Mouse (Mus musculus): Measurements from ENCODE around the gene Tmem50b.
"Not testable (repeated sequence)": the region's sequence is repeated elsewhere in the genome, so short reads cannot be mapped to it uniquely, and the experiment has no call there.

Tmem50b gene

GRCm38 (mm10) chr16:91597672-91598010 lies at the start of gene Tmem50b:
Gene Tmem50b (minus strand): TSS chr16:91597800.
- peak; percentile 94 for DNase-seq (ENCODE audit: low read depth, low spot score)

GRCm38 (mm10) chr16:91646681-91647419 lies 49.2 kb upstream of the Tmem50b start, which contains the start of gene Gart:
Gene Gart (minus strand): TSS chr16:91646952.
- peak; percentile 78 for DNase-seq (ENCODE audit: low read depth, low spot score)

GRCm38 (mm10) chr16:91645995-91646602 lies 48.5 kb upstream of the Tmem50b start:
- DNase-seq (ENCODE audit: low read depth, low spot score), result no peak

- not testable (repeated sequence) for DNase-seq (ENCODE audit: low read depth, low spot score)
Observed at GRCm38 (mm10) chr16:91645420-91645819, 47.8 kb upstream of the Tmem50b start.

- no peak for DNase-seq (ENCODE audit: low read depth, low spot score)
Observed at GRCm38 (mm10) chr16:91644901-91645300, 47.3 kb upstream of the Tmem50b start.

GRCm38 (mm10) chr16:91640171-91640570 lies 42.6 kb upstream of the Tmem50b start:
- no peak for DNase-seq (ENCODE audit: low read depth, low spot score)

GRCm38 (mm10) chr16:91639636-91640035 lies 42.0 kb upstream of the Tmem50b start:
- DNase-seq (ENCODE audit: low read depth, low spot score), result no peak

- DNase-seq (ENCODE audit: low read depth, low spot score), result no peak
Observed at GRCm38 (mm10) chr16:91639161-91639560, 41.6 kb upstream of the Tmem50b start.

GRCm38 (mm10) chr16:91633641-91634040 lies 36.0 kb upstream of the Tmem50b start:
- DNase-seq (ENCODE audit: low read depth, low spot score), result no peak

GRCm38 (mm10) chr16:91632940-91633339 lies 35.3 kb upstream of the Tmem50b start:
- no peak for DNase-seq (ENCODE audit: low read depth, low spot score)

GRCm38 (mm10) chr16:91632439-91632838 lies 34.8 kb upstream of the Tmem50b start:
- no peak for DNase-seq (ENCODE audit: low read depth, low spot score)

- no peak for DNase-seq (ENCODE audit: low read depth, low spot score)
Observed at GRCm38 (mm10) chr16:91630584-91630983, 33.0 kb upstream of the Tmem50b start.

GRCm38 (mm10) chr16:91629749-91630148 lies 32.1 kb upstream of the Tmem50b start:
- no peak for DNase-seq (ENCODE audit: low read depth, low spot score)

GRCm38 (mm10) chr16:91628673-91629072 lies 31.1 kb upstream of the Tmem50b start:
- DNase-seq (ENCODE audit: low read depth, low spot score), result no peak

GRCm38 (mm10) chr16:91627831-91628230 lies 30.2 kb upstream of the Tmem50b start:
- no peak for DNase-seq (ENCODE audit: low read depth, low spot score)

- DNase-seq (ENCODE audit: low read depth, low spot score), result no peak
Observed at GRCm38 (mm10) chr16:91623074-91623473, 25.5 kb upstream of the Tmem50b start.

- DNase-seq (ENCODE audit: low read depth, low spot score), result no peak
Observed at GRCm38 (mm10) chr16:91620991-91621390, 23.4 kb upstream of the Tmem50b start.

- DNase-seq (ENCODE audit: low read depth, low spot score), result no peak
Observed at GRCm38 (mm10) chr16:91620185-91620584, 22.6 kb upstream of the Tmem50b start.

GRCm38 (mm10) chr16:91618511-91619501 lies 21.2 kb upstream of the Tmem50b start, which contains the start of gene Dnajc28:
Gene Dnajc28 (minus strand): TSS chr16:91619026.
- DNase-seq (ENCODE audit: low read depth, low spot score), result peak; percentile 72

GRCm38 (mm10) chr16:91614552-91614951 lies 17.0 kb upstream of the Tmem50b start:
- DNase-seq (ENCODE audit: low read depth, low spot score), result no peak

- DNase-seq (ENCODE audit: low read depth, low spot score), result no peak
Observed at GRCm38 (mm10) chr16:91612525-91612924, 14.9 kb upstream of the Tmem50b start.

- DNase-seq (ENCODE audit: low read depth, low spot score), result no peak
Observed at GRCm38 (mm10) chr16:91611248-91611647, 13.6 kb upstream of the Tmem50b start.
